ENCODE assay signal across 1 mouse cellular context in the genomic region with DNA sequence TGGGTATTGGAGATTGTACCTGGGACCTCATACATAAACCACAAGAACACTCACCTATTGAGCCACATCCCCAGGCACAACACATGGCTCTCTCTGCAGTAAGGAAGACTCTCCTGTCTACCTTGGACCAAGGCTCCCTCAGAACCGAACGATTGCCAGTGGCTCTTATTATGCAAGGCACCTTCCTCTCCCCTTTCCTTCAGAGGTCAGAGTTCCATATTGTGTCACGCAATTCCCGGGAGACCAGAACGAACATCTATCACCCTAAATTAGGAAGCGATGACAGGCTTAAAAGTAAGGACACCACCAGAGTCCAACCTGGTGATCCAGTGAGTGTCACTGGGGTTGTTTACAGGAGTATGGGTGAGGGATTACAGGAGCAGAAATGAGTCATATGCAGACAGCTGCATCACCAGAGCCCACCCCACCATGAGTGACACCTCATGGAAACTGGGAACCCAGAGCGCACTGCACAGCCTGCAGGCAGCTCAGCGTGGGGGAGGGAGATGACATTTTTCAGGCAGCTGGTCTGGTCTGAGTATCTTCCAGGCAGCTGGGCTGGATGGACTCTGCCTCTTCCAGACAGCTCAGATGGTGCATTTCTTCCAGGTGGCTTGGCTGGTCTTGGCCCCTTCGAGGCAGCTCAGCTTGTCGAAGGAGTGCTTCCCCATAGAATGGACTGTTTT.
TF ChIP-seq lines count a peak whose summit lies in the region.

No protein-coding gene starts in this region.

TF ChIP-seq in CH12.LX, 34 proteins besides CTCF, POLR2A, EP300 and RAD21 (continued from another document):
- TF ChIP-seq ZKSCAN1 (IDR thresholded peaks at IDR 0.05; ENCODE audit: borderline replicate concordance, low read depth, low read length), result no peak
